Mouse (Mus musculus) myocyte (in vitro differentiated cells): ENCODE results near the gene Pard3.

Experiments used
- CEBPB ChIP-seq: IDR thresholded peaks from 2 replicates; pipeline ENCODE4 v1.6.1; 2011; ENCODE audit warnings: mild to moderate bottlenecking, moderate library complexity; ENCODE audit not compliant: poor library complexity, insufficient read depth, severe bottlenecking
- MAX ChIP-seq: IDR thresholded peaks from one replicate; pipeline ENCODE4 v1.6.1; 2011; ENCODE audit warnings: low read depth, mild to moderate bottlenecking, control low read depth
- MYOD1 ChIP-seq, 3 experiments: IDR thresholded peaks; one replicate each; pipeline ENCODE4 v1.6.1; 2011; ENCODE audit warnings: control low read depth in 2 of 3, low read depth in 2 of 3, mild to moderate bottlenecking in 2 of 3, moderate library complexity in 1 of 3; ENCODE audit not compliant: insufficient read length in 2 of 3, control insufficient read depth in 1 of 3
- MYOG ChIP-seq, 3 experiments: IDR thresholded peaks; one replicate each; pipeline ENCODE4 v1.6.1; 2011; ENCODE audit warnings: control low read depth in 2 of 3, low read depth in 2 of 3, mild to moderate bottlenecking in 2 of 3; ENCODE audit not compliant: insufficient read length in 2 of 3, control insufficient read depth in 1 of 3, insufficient read depth in 1 of 3
- POLR2A ChIP-seq: IDR thresholded peaks from one replicate; pipeline ENCODE4 v1.6.1; 2011; ENCODE audit warnings: low read depth, mild to moderate bottlenecking, control low read depth, moderate library complexity; ENCODE audit not compliant: insufficient read length
- POLR2AphosphoS2 ChIP-seq: IDR thresholded peaks from one replicate; pipeline ENCODE4 v1.6.1; 2011; ENCODE audit warnings: low read depth, control low read depth; ENCODE audit not compliant: insufficient read length
- REST ChIP-seq: IDR thresholded peaks from one replicate; pipeline ENCODE4 v1.6.1; 2011; ENCODE audit warnings: mild to moderate bottlenecking, control low read depth, moderate library complexity; ENCODE audit not compliant: insufficient read depth, insufficient read length
- TCF12 ChIP-seq: IDR thresholded peaks from one replicate; pipeline ENCODE4 v1.6.1; 2011; ENCODE audit warnings: mild to moderate bottlenecking, control low read depth; ENCODE audit not compliant: poor library complexity, insufficient read depth, severe bottlenecking
- USF1 ChIP-seq: IDR thresholded peaks from one replicate; pipeline ENCODE4 v1.6.1; 2011; ENCODE audit warnings: low read depth, mild to moderate bottlenecking, control low read depth, moderate library complexity

- TF ChIP-seq TCF12 (no peak), POLR2AphosphoS2 (no peak), POLR2A (no peak), USF1 (no peak), MAX (no peak), CEBPB (no peak), REST (no peak), MYOG (IDR thresholded peaks at IDR 0.05; ENCODE audit: control insufficient read depth in 1 of 3, insufficient read depth in 1 of 3, insufficient read length in 2 of 3, low read depth in 2 of 3) (no peak), MYOD1 (IDR thresholded peaks at IDR 0.05; ENCODE audit: control insufficient read depth in 1 of 3, insufficient read length in 2 of 3, low read depth in 2 of 3) (no peak)
Measured at GRCm38 (mm10) chr8:127491963-127492362, 428.3 kb downstream of the Pard3 start.
